Mouse (Mus musculus) embryonic fibroblast, embryonic 13.5 days (primary cell): ENCODE data around the gene Anapc13.

Experiments
- CTCF ChIP-seq: IDR thresholded peaks from 2 replicates; pipeline ENCODE4 v1.5.1; 2011; ENCODE audit warnings: mild to moderate bottlenecking, control low read depth, low read length, moderate library complexity, borderline replicate concordance; ENCODE audit not compliant: insufficient read depth
- POLR2A ChIP-seq: IDR thresholded peaks from 2 replicates; pipeline ENCODE4 v1.6.1; 2011; ENCODE audit warnings: low read depth, mild to moderate bottlenecking, control low read depth, low read length, moderate library complexity

DNA sequence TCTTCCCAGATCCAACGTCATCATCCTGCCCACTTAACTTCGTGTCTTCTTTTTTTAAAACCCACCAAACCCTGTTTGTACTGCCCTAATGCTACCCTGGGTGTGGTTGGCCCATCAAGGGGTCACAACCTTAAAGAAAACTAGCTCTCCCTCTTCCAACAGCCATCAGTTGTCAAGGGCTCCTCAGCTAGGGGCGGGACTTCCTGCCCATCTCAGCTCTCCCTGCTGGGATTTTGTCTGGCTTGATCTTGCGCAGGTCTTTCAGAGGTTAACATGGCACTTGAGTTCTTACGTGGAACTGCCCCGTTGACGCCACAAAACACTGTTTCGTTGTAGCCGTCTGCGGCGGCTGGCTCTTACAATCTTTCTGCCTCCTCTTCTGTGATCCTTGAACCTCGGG, 42.8 kb downstream of the Anapc13 start:
- TF ChIP-seq CTCF, result no peak
- TF ChIP-seq POLR2A, result no peak
